Mouse (Mus musculus): ENCODE results near the gene Nps.
"Not testable (repeated sequence)": the region's sequence is repeated elsewhere in the genome, so short reads cannot be mapped to it uniquely, and the experiment has no call there.

Gene Nps

DNA sequence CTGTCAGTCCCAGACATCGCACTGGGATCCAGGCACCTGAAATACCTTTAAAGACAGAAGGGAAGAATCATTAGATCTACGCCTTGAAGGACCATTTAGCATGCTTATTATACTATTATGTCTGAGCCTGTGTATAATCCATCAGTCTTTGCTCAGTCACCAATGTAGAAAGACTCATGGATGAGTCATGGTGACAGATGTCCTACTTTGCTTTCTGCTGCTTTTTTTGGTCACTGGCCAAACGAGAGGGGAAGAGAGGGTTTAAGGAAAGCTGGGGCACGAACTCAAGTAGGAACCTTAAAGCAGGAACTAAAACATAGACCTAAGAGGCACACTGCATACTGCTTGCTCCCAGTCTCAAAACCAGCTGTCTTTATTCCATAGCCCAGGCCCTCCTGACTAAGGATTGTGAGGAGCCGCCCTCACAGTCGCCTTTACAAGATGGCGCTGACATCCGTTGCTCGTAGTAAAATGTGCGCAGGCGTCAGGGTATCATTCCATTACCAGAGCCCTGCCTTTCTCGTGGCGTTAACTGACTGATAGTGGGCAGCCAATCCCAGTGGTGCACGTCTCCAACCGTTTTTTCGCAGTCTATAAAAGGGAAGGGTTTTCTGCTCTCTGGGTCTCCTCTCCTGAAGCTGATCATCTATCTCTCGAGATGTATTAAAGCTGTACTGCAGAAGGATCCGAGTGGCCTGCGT, at the start of gene Nps:
Nps (plus strand) TSS at position 651 of the 701 bp plus-strand sequence.
- DNase-seq (ENCODE audit: low read depth, low spot score); H3K27me3 ChIP-seq (ENCODE audit: control insufficient read depth, insufficient read depth, low read length, poor library complexity, severe bottlenecking); H3K36me3 ChIP-seq (ENCODE audit: control insufficient read depth, insufficient read depth, low read length, poor library complexity, severe bottlenecking): not testable (repeated sequence)

GRCm38 (mm10) chr7:135208947-135209567, 49.4 kb upstream of the Nps start:
- H3K36me3 ChIP-seq (ENCODE audit: control insufficient read depth, insufficient read depth, low read length, poor library complexity, severe bottlenecking), result no peaks in the 10 kb centered on the region
- DNase-seq (ENCODE audit: low read depth, low spot score), result no peak
- H3K27me3 ChIP-seq (ENCODE audit: control insufficient read depth, insufficient read depth, low read length, poor library complexity, severe bottlenecking), result no peaks in the 10 kb centered on the region

DNA sequence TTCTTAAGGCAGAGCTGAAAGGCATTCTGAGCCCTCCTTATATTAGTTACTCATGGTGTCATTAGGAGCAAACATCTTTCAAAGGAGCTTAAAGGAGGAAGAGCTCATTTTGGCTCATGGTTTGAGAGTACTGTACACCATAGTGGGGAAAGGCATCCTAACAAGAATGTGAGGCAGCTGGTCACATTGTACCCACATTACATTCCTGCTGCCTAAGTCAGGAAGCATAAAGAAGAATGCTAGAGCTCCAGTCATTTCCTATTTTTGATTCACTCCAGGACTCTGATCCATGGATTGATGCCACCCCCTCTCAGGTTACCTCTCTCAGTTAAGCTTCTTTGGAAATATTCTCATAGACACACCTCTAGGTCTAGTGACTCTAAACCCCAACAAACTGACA, 48.2 kb upstream of the Nps start:
- DNase-seq (ENCODE audit: low read depth, low spot score), result no peak
- no peaks in the 10 kb centered on the region for H3K27me3 ChIP-seq (ENCODE audit: control insufficient read depth, insufficient read depth, low read length, poor library complexity, severe bottlenecking)
- H3K36me3 ChIP-seq (ENCODE audit: control insufficient read depth, insufficient read depth, low read length, poor library complexity, severe bottlenecking), result no peaks in the 10 kb centered on the region

DNA sequence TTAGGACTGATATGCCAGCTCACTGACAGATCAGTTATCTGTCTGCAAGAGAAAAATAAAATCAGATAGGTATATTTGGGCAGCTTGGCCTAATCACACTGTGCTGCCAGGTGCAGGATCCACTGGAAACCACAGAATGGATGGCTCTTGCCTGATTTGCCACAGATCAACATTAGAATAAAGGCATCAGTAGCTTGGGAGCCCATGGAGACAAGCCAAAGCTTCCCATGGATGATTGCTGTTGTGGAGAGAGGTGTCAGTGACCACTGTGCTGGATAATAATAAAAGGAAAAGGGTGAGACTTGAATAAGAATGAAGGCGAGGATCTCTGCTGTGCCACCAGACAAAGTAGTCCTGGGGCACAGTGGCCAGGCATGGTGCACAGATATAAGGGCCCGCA, 47.7 kb upstream of the Nps start:
- H3K36me3 ChIP-seq (ENCODE audit: control insufficient read depth, insufficient read depth, low read length, poor library complexity, severe bottlenecking), result no peaks in the 10 kb centered on the region
- DNase-seq (ENCODE audit: low read depth, low spot score), result no peak
- H3K27me3 ChIP-seq (ENCODE audit: control insufficient read depth, insufficient read depth, low read length, poor library complexity, severe bottlenecking), result no peaks in the 10 kb centered on the region

- no peaks in the 10 kb centered on the region for H3K36me3 ChIP-seq (ENCODE audit: control insufficient read depth, insufficient read depth, low read length, poor library complexity, severe bottlenecking)
- H3K27me3 ChIP-seq (ENCODE audit: control insufficient read depth, insufficient read depth, low read length, poor library complexity, severe bottlenecking), result no peaks in the 10 kb centered on the region
- DNase-seq (ENCODE audit: low read depth, low spot score), result no peak
Observed at GRCm38 (mm10) chr7:135212505-135212904, 46.0 kb upstream of the Nps start.

DNA sequence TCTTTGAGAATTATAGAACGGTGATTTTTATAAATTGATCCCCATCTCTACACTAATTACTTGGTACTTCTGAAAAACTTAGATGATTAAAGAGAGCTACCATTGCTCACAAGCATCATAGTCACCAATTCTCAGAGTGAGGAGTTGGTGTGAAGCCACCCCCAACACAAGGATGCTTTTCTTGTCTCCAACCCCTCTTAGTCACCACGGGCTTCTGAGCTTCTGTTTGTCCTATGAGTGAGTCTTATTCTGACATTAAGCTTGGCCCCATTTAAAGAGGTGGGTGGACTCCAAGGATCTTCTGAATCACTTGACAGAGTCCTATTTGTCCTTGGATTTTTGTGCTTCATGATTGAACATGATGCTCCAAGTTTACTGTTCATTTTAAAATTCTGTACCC, 37.0 kb upstream of the Nps start:
- Histone ChIP-seq H3K27me3 (ENCODE audit: control insufficient read depth, insufficient read depth, low read length, poor library complexity, severe bottlenecking) (no peaks in the 10 kb centered on the region), H3K36me3 (ENCODE audit: control insufficient read depth, insufficient read depth, low read length, poor library complexity, severe bottlenecking) (no peaks in the 10 kb centered on the region)
- DNase-seq (ENCODE audit: low read depth, low spot score), result no peak

DNA sequence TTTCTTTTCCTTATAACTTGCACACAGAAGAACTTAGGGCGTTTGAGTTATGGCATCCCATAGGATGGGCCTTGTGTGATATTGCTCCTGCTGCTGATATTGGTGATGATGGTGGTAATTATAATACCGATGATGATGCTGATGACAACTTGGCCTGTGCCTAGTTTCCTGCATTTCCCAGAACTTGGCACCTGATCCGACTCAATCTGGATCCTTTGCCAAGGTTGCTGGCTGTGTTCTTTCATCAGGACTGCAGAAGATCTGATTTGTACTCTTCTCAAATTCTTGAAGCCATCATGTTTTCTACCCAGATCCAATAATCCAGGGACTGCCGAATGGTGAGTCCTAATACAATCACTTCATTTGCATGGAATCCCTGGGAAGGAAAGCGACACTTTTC, 32.5 kb upstream of the Nps start:
- no peak for DNase-seq (ENCODE audit: low read depth, low spot score)
- Histone ChIP-seq H3K36me3 (ENCODE audit: control insufficient read depth, insufficient read depth, low read length, poor library complexity, severe bottlenecking) (no peaks in the 10 kb centered on the region), H3K27me3 (ENCODE audit: control insufficient read depth, insufficient read depth, low read length, poor library complexity, severe bottlenecking) (no peaks in the 10 kb centered on the region)

DNA sequence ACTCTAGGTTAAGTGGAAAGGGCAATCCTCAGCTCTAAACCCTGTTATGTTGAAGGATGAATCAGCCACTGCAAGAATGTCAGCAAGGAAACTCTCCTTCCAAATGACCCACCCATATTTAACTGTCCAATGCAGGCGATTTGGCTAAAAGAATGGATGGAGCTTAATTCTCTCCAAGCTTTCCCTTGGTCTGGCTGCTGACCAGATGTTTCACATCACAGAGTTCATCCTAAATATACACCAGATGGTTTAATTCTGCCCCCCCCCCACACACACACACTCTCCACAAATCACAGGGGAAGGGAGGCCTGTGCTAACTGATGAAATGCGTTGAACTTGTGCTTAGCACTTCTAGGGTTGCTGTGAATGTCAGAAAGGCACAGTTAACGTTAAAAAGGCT, 21.4 kb upstream of the Nps start:
- no peak for DNase-seq (ENCODE audit: low read depth, low spot score)
- no peaks in the 10 kb centered on the region for H3K27me3 ChIP-seq (ENCODE audit: control insufficient read depth, insufficient read depth, low read length, poor library complexity, severe bottlenecking)
- H3K36me3 ChIP-seq (ENCODE audit: control insufficient read depth, insufficient read depth, low read length, poor library complexity, severe bottlenecking), result no peaks in the 10 kb centered on the region; the same call in 1 of the 2 replicates

GRCm38 (mm10) chr7:135239441-135239840, 19.1 kb upstream of the Nps start:
- H3K27me3 ChIP-seq (ENCODE audit: control insufficient read depth, insufficient read depth, low read length, poor library complexity, severe bottlenecking), result no peaks in the 10 kb centered on the region
- no peak for DNase-seq (ENCODE audit: low read depth, low spot score)
- H3K36me3 ChIP-seq (ENCODE audit: control insufficient read depth, insufficient read depth, low read length, poor library complexity, severe bottlenecking), result no peaks in the 10 kb centered on the region; the same call in 1 of the 2 replicates

DNA sequence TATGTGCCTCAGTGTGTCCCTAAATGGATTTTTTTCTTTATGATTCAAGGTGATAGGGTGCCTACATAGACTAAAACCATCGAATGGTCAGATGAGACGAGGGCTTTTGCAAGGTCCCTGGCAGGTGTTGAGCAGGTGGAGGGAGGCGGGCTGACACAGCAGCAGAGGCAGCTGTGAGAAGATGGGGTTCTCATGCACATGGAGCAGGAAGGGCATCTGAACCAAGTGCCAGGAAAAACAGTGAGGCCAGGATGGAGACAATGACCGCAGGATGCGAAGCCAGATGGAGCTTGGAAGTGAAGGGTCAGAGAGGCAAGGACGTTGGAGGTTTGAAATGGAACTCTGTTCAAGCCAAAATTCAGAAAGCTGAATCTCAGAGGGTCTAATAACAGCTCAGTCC, 18.5 kb upstream of the Nps start:
- DNase-seq (ENCODE audit: low read depth, low spot score), result no peak
- Histone ChIP-seq H3K27me3 (ENCODE audit: control insufficient read depth, insufficient read depth, low read length, poor library complexity, severe bottlenecking) (no peaks in the 10 kb centered on the region), H3K36me3 (ENCODE audit: control insufficient read depth, insufficient read depth, low read length, poor library complexity, severe bottlenecking) (no peaks in the 10 kb centered on the region; the same call in 1 of the 2 replicates)

DNA sequence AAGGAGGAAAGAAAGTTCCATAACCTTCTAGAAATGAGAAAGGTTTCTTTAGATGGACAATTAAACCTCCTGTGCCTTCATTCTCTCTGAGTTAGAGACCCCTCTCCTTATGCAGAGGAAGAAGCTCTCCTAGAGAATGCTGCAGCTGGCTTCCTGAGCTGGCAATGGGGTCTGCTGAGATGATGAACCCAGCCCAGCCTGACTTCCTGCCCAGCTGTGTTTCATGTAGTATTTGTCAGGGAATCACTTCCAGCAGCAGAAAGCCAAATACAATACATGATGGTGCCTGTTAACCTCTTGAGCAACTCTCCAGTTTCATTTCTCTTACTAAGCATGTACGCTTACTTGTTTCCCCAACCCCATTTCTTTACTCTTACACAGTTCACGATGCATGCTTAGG, 17.9 kb upstream of the Nps start:
- no peak for DNase-seq (ENCODE audit: low read depth, low spot score)
- Histone ChIP-seq H3K36me3 (ENCODE audit: control insufficient read depth, insufficient read depth, low read length, poor library complexity, severe bottlenecking) (no peaks in the 10 kb centered on the region; the same call in 1 of the 2 replicates), H3K27me3 (ENCODE audit: control insufficient read depth, insufficient read depth, low read length, poor library complexity, severe bottlenecking) (no peaks in the 10 kb centered on the region)

- no peaks in the 10 kb centered on the region for H3K27me3 ChIP-seq (ENCODE audit: control insufficient read depth, insufficient read depth, low read length, poor library complexity, severe bottlenecking)
- DNase-seq (ENCODE audit: low read depth, low spot score), result no peak
- no peaks in the 10 kb centered on the region; the same call in 1 of the 2 replicates for H3K36me3 ChIP-seq (ENCODE audit: control insufficient read depth, insufficient read depth, low read length, poor library complexity, severe bottlenecking)
Observed at GRCm38 (mm10) chr7:135244171-135244880, 14.2 kb upstream of the Nps start.

DNA sequence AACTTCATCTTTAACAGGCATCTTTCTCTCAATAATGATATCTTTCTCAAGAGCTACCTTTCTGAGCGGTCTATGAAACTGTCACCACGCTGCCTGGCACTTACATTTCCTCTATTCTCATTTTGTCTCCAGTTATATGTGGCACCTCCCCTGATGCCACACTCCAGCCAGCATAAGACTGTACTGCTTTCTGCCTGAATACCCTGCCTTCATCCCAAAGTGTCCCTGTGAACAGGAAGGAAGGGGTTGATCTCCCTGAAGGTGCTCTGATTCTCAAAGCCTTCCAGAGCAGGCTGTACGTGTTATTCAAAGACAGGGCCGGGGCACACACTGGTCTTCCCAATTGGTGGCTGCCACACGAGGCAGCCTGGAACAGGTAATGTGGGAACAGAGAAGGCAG, 12.1 kb upstream of the Nps start:
- Histone ChIP-seq H3K36me3 (ENCODE audit: control insufficient read depth, insufficient read depth, low read length, poor library complexity, severe bottlenecking) (no peaks in the 10 kb centered on the region; the same call in 1 of the 2 replicates), H3K27me3 (ENCODE audit: control insufficient read depth, insufficient read depth, low read length, poor library complexity, severe bottlenecking) (no peaks in the 10 kb centered on the region)
- DNase-seq (ENCODE audit: low read depth, low spot score), result no peak

- no peak for DNase-seq (ENCODE audit: low read depth, low spot score)
- H3K27me3 ChIP-seq (ENCODE audit: control insufficient read depth, insufficient read depth, low read length, poor library complexity, severe bottlenecking), result no peaks in the 10 kb centered on the region
- H3K36me3 ChIP-seq (ENCODE audit: control insufficient read depth, insufficient read depth, low read length, poor library complexity, severe bottlenecking), result no peaks in the 10 kb centered on the region
Observed at GRCm38 (mm10) chr7:135253249-135253648, 5.3 kb upstream of the Nps start.

- no peak for DNase-seq (ENCODE audit: low read depth, low spot score)
- no peaks in the 10 kb centered on the region for H3K36me3 ChIP-seq (ENCODE audit: control insufficient read depth, insufficient read depth, low read length, poor library complexity, severe bottlenecking)
- H3K27me3 ChIP-seq (ENCODE audit: control insufficient read depth, insufficient read depth, low read length, poor library complexity, severe bottlenecking), result no peaks in the 10 kb centered on the region
Observed at GRCm38 (mm10) chr7:135254423-135254822, 4.1 kb upstream of the Nps start.

All from splenic B cell, adult 2 months (primary cell).